ENCODE assay signal across 8 mouse cellular contexts in genomic region chr6:136543164-136543563, GRCm38 (mm10). TPM values are rescaled to one million over a fixed set of nuclear protein-coding genes. Genes with fewer than 3 reads are reported as not detected.
DNase-seq lines count a peak whose midpoint lies in the region; ATAC-seq and TF ChIP-seq lines count a peak whose summit lies in the region.

No protein-coding gene starts in this region.

- H3K4me2 ChIP-seq in liver, embryonic 16.5 days (ENCODE audit: low read depth, low read length) = peak overlapping the region; percentile 37
- no peak overlapping the region for H3K4me2 ChIP-seq in neural tube, embryonic 11.5 days (ENCODE audit: low read depth)

- no peaks in the 10 kb centered on the region for H3K9me3 ChIP-seq in embryonic facial prominence, embryonic 10.5 days
- no peaks in the 10 kb centered on the region for H3K9me3 ChIP-seq in liver, embryonic 16.5 days (replicated peaks; ENCODE audit: control insufficient read depth, low read length)
- H3K9me3 ChIP-seq in neural tube, embryonic 11.5 days (ENCODE audit: control insufficient read depth, low read length) = no peaks in the 10 kb centered on the region

- peak overlapping the region; percentile 18; the same call in 1 of the 2 replicates for H3K4me3 ChIP-seq in embryonic facial prominence, embryonic 10.5 days
- no peak overlapping the region for H3K4me3 ChIP-seq in kidney, adult 2 months (ENCODE audit: insufficient read depth, low read depth, low read length)
- H3K4me3 ChIP-seq in liver, embryonic 16.5 days (ENCODE audit: low read depth, low read length) = peak overlapping the region; percentile 14; the same call in 1 of the 2 replicates
- no peak overlapping the region for H3K4me3 ChIP-seq in neural tube, embryonic 11.5 days (ENCODE audit: low read depth, low read length)
- H3K4me3 ChIP-seq in thymus, adult 2 months (ENCODE audit: control insufficient read depth, insufficient read depth, low read length) = no peak overlapping the region

- ATAC-seq in liver, embryonic 16.5 days (ENCODE audit: low read depth) = peak; percentile 74
- ATAC-seq in neural tube, embryonic 11.5 days (ENCODE audit: insufficient read depth, low FRiP score, low TSS enrichment) = peak; percentile 73

- no peaks in the 10 kb centered on the region for H3K27me3 ChIP-seq in embryonic facial prominence, embryonic 10.5 days (replicated peaks; ENCODE audit: low read depth, poor library complexity, severe bottlenecking)
- H3K27me3 ChIP-seq in kidney, adult 2 months (replicated peaks; ENCODE audit: control insufficient read depth, insufficient read depth, low read length) = no peaks in the 10 kb centered on the region
- H3K27me3 ChIP-seq in liver, embryonic 16.5 days (ENCODE audit: control insufficient read depth, insufficient read depth, low read depth, low read length) = no peaks in the 10 kb centered on the region
- H3K27me3 ChIP-seq in neural tube, embryonic 11.5 days (ENCODE audit: control insufficient read depth, insufficient read depth, low read length) = no peaks in the 10 kb centered on the region
- H3K27me3 ChIP-seq in thymus, adult 2 months (ENCODE audit: control insufficient read depth, insufficient read depth, low read length) = no peaks in the 10 kb centered on the region

- no peak for TF ChIP-seq POLR2A in kidney, adult 2 months (IDR thresholded peaks at IDR 0.05; ENCODE audit: low read depth, low read length)
- TF ChIP-seq POLR2A in thymus, adult 2 months (IDR thresholded peaks at IDR 0.05; ENCODE audit: control insufficient read depth, extremely low read depth, insufficient read depth, low read length, poor library complexity) = no peak

- TF ChIP-seq CTCF in kidney, adult 2 months (conservative IDR thresholded peaks at IDR 0.05; ENCODE audit: insufficient read depth, insufficient read length, low read depth, low read length) = no peak
- no peak for TF ChIP-seq CTCF in thymus, adult 2 months (IDR thresholded peaks at IDR 0.05; ENCODE audit: borderline replicate concordance, control insufficient read depth, extremely low read depth, insufficient read depth, low read length, poor library complexity)

- DNase-seq in 416B (ENCODE audit: low read depth) (peak; percentile 71), R1 (ENCODE audit: low read depth, low spot score) (peak; percentile 84)
- DNase-seq in embryonic facial prominence, embryonic 10.5 days (ENCODE audit: low spot score) = peak; percentile 75
- peak; percentile 85 to 86 for DNase-seq in heart, adult 9 months (ENCODE audit: low spot score in 2 of 2)
- peak; percentile 79 for DNase-seq in kidney, adult 2 months
- DNase-seq in neural tube, embryonic 11.5 days (ENCODE audit: low spot score) = peak; percentile 69
- no peak for DNase-seq in thymus, adult 2 months

- H3K36me3 ChIP-seq in embryonic facial prominence, embryonic 10.5 days (replicated peaks) = peaks cover 35% of the 10 kb centered on the region
- H3K36me3 ChIP-seq in kidney, adult 2 months (ENCODE audit: control insufficient read depth, insufficient read depth, low read length) = no peaks in the 10 kb centered on the region
- H3K36me3 ChIP-seq in liver, embryonic 16.5 days (ENCODE audit: control insufficient read depth, insufficient read depth) = no peaks in the 10 kb centered on the region; the same call in 1 of the 2 replicates
- H3K36me3 ChIP-seq in neural tube, embryonic 11.5 days (ENCODE audit: control insufficient read depth, insufficient read depth, low read length) = 0 out of 2 replicates have a peak, but pooled peaks cover 2% of the 10 kb centered on the region
- H3K36me3 ChIP-seq in thymus, adult 2 months (ENCODE audit: control insufficient read depth, insufficient read depth, low read length) = peaks cover 7% of the 10 kb centered on the region; the same call in 1 of the 2 replicates

- H3K4me1 ChIP-seq in embryonic facial prominence, embryonic 10.5 days = peaks cover 36% of the 10 kb centered on the region
- H3K4me1 ChIP-seq in kidney, adult 2 months (ENCODE audit: control insufficient read depth, insufficient read depth, low read length) = peaks cover 8% of the 10 kb centered on the region; the same call in 1 of the 2 replicates
- peaks cover 10% of the 10 kb centered on the region for H3K4me1 ChIP-seq in liver, embryonic 16.5 days (ENCODE audit: control insufficient read depth, low read depth, low read length)
- H3K4me1 ChIP-seq in neural tube, embryonic 11.5 days (ENCODE audit: control insufficient read depth, insufficient read depth, low read length) = peaks cover 22% of the 10 kb centered on the region
- H3K4me1 ChIP-seq in thymus, adult 2 months (replicated peaks; ENCODE audit: control insufficient read depth, insufficient read depth, low read length) = peaks cover 12% of the 10 kb centered on the region

- 13% methylated on average over 6 of the region's 6 CpGs for WGBS in embryonic facial prominence, embryonic 10.5 days
- 10% methylated on average over 6 of the region's 6 CpGs for WGBS in kidney, adult 2 months
- WGBS in liver, embryonic 16.5 days (ENCODE audit: insufficient replicate concordance) = 13% methylated on average over 6 of the region's 6 CpGs
- WGBS in neural tube, embryonic 11.5 days = 12% methylated on average over 6 of the region's 6 CpGs
- 49% methylated on average over 6 of the region's 6 CpGs for WGBS in thymus, adult 2 months

- H3K27ac ChIP-seq in embryonic facial prominence, embryonic 10.5 days (replicated peaks) = peak overlapping the region; percentile 81
- peak overlapping the region; percentile 59 for H3K27ac ChIP-seq in kidney, adult 2 months (ENCODE audit: insufficient read depth, low read depth, low read length)
- no peak overlapping the region for H3K27ac ChIP-seq in liver, embryonic 16.5 days (ENCODE audit: low read length)
- peak overlapping the region; percentile 69 for H3K27ac ChIP-seq in neural tube, embryonic 11.5 days (ENCODE audit: low read depth, low read length)
- no peak overlapping the region for H3K27ac ChIP-seq in thymus, adult 2 months (ENCODE audit: control insufficient read depth, insufficient read depth, low read length)

- no peak overlapping the region for H3K9ac ChIP-seq in liver, embryonic 16.5 days (ENCODE audit: low read depth, low read length)
- no peak overlapping the region for H3K9ac ChIP-seq in neural tube, embryonic 11.5 days (ENCODE audit: low read length)

RNA-seq across cellular contexts. Expression of gene Atf7ip, which starts 37.2 kb away (rescaled TPM):
- polyA plus RNA-seq in embryonic facial prominence, embryonic 10.5 days (2016; fragmentation: Nextera tagmentation; extraction: Ambion mirVana) = 48.0 and 50.9 TPM in 2 replicates
- 13.4 and 13.9 TPM in 2 replicates for polyA plus RNA-seq in kidney, adult 2 months (2012; rRNA removed)
- 15.9 and 18.0 TPM in 2 replicates for polyA plus RNA-seq in liver, embryonic 16.5 days (2015; fragmentation: Nextera tagmentation; extraction: Ambion mirVana)
- polyA plus RNA-seq in neural tube, embryonic 11.5 days (2014; fragmentation: Nextera tagmentation; extraction: Ambion mirVana) = 51.1 and 56.4 TPM in 2 replicates
- polyA plus RNA-seq in thymus, adult 2 months (2012; rRNA removed) = 65.1 and 79.5 TPM in 2 replicates

Comparison
In these comparisons a context has a peak if more than half of its experiments do, and no peak if none do; other contexts are left out.
1. H3K27ac ChIP-seq: peak in embryonic facial prominence, embryonic 10.5 days (single experiment), kidney, adult 2 months (single experiment) and neural tube, embryonic 11.5 days (single experiment); none in liver, embryonic 16.5 days (single experiment) and thymus, adult 2 months (single experiment).
2. H3K4me3 ChIP-seq: peak in embryonic facial prominence, embryonic 10.5 days (single experiment) and liver, embryonic 16.5 days (single experiment); none in kidney, adult 2 months (single experiment), neural tube, embryonic 11.5 days (single experiment) and thymus, adult 2 months (single experiment).